Mouse (Mus musculus) Patski (cell line): ENCODE measurements at regions not wholly inside any gene's neighbourhood (a gene's known extent, or its start where the extent isn't known, plus 50 kb on each side); places are given as distances from the start of the nearest gene placed in this dataset.

Source experiments
- ATAC-seq: fragments of 100-300 bp; one replicate; pipeline ENCODE4 v1.8.0; 2021
- CTCF ChIA-PET: fragments of 350-600 bp; sonication (Branson Sonifier 250); formaldehyde crosslinking; loops from one replicate; lab custom pipeline; 2022; ENCODE audit warnings: inconsistent platforms; lab: Charles Lee
- POLR2A ChIA-PET: fragments of 350-600 bp; sonication (Branson Sonifier 250); formaldehyde crosslinking; loops from one replicate; lab custom pipeline; 2022; ENCODE audit warnings: antibody characterized with exemption, inconsistent platforms; lab: Charles Lee
- DNase-seq: peaks from one replicate; pipeline ENCODE4 v3.0.0-alpha.2; 2011; ENCODE audit warnings: low read depth, low spot score
- H3K27me3 ChIP-seq: fragments of 371-371 bp; one replicate; pipeline ENCODE4 v1.5.1; 2021
- CTCF ChIP-seq: fragments of 100-300 bp; IDR thresholded peaks from one replicate; pipeline ENCODE4 v1.5.1; 2021
- in situ Hi-C: fragments of 300-500 bp; cut with MboI; formaldehyde crosslinking; loops from 3 replicates; pipeline ENCODE4 v1.11.1; 2018; ENCODE audit warnings: low pct_unique_long_range_greater_than_20kb, mixed read lengths

DNA sequence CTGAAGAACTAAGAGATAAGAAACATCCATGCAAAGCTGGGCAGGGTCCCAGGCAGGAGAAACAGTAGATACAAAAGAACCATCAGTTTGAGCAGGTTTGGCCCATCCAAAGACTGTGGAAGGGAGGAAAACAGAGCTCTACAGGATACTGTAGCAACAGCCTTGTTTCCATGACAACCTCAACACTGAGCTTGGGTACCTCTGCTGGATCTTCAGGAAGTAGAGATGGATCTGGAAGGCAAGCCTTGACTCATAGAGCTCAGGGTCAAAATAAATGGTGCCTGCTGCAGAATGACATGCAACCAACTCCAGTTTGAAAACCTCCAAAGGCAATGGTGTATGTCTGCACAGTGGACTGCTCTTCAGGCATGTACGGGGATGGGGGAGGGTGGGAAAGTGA lies 173.0 kb upstream of the Tbx3 start:
- ATAC-seq (no peak), DNase-seq (no peak)
- in situ Hi-C loops, result no loop called here
- no peaks in the 10 kb centered on the region for H3K27me3 ChIP-seq
- CTCF ChIA-PET, result no interaction called here
- TF ChIP-seq CTCF, result no peak
- POLR2A ChIA-PET, result no interaction called here

- in situ Hi-C loops, result no loop called here
- no peaks in the 10 kb centered on the region for H3K27me3 ChIP-seq
- ChIA-PET POLR2A (no interaction called here), CTCF (no interaction called here)
- ATAC-seq, result no peak
- no peak for DNase-seq
- TF ChIP-seq CTCF, result no peak
Measured at GRCm38 (mm10) chr5:119498431-119498830, 172.0 kb upstream of the Tbx3 start.

DNA sequence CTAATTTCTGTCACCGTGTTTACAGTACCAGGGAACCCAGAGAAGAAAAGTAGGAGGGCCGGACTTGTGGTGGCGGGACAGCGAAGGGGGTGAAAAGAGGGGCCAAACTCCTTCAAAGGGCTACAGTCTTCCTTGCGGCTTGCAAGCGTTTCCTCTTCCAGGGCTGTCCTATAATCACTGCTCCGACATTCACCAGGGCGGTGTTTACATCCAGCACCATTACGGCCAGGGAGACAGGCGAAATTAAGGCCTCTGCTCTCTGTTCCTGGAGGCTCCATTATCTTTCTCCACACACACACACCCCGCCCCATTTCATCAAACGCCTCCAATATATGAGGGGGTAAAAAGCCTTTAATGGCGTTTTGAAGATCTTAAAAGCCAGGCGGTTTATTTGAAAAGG lies 162.8 kb upstream of the Tbx3 start:
- in situ Hi-C loops, result no loop called here
- H3K27me3 ChIP-seq, result no peaks in the 10 kb centered on the region
- TF ChIP-seq CTCF, result no peak
- ATAC-seq (no peak), DNase-seq (no peak)
- ChIA-PET CTCF (no interaction called here), POLR2A (no interaction called here)

DNA sequence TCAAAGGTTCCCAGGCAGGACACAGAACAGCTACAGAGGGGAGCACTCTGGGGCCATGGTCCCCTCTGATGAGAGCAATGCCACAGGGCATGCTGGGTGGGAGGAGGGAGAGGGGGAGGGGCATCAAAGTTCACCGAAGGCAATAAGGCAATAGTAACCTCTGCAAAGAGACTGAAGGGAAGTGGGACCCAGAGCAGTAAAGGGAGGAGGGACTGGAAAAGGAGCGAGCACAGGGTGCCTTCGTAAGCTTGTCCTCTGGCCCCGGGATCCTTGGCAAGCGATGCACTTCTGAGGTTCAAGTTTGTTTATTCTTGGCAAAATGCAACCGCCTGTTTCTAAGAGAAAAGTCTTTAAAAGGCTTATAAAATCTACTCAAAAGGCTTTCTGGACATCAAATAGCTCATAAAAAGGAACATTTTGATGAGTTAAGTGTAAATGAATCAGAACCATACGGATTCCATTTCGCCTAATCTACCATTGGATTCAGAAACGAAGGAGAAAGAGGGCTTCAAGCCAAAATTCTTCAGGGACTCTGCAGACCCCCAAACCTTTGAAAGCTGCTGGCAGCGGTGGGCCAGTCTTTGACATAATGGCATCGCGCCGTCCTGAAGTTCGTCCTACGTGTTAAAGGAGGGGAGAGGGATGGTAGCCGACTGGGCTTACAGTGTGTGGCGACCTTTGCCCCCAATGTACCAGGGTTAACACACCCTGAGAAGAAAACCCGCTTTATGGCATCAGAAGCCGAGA lies 151.8 kb upstream of the Tbx3 start:
- CTCF ChIA-PET, result no interaction called here
- no peak for DNase-seq
- no peak for TF ChIP-seq CTCF
- POLR2A ChIA-PET, result no interaction called here
- no peak for ATAC-seq
- H3K27me3 ChIP-seq, result no peaks in the 10 kb centered on the region
- in situ Hi-C loops, result no loop called here

DNA sequence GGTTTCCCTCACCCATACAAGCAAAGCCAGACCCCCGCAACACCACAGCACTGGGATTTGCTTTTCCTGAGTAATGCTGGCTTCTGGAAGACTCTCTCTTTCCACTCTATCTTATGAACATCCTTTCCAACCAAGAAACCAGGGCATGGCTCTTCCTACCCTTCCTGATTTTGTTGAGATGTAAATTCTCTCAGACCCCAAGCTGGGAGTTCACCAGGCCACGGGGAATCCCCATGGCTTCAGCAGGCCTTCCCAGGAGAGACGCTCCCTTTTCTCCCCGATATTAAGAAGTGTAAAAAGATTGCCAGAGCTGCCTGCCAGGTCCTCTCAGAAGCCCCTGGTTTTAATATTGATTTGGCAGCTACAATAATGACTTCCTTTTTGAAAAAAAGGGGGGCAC lies 146.3 kb upstream of the Tbx3 start:
- CTCF ChIA-PET, result no interaction called here
- no peak for TF ChIP-seq CTCF
- H3K27me3 ChIP-seq, result peaks cover 4% of the 10 kb centered on the region
- DNase-seq (no peak), ATAC-seq (no peak)
- POLR2A ChIA-PET, result no interaction called here
- in situ Hi-C loops, result no loop called here

GRCm38 (mm10) chr5:119525960-119526359 lies 144.5 kb upstream of the Tbx3 start:
- CTCF ChIA-PET, result no interaction called here
- no peak for TF ChIP-seq CTCF
- DNase-seq (no peak), ATAC-seq (no peak)
- in situ Hi-C loops, result no loop called here
- H3K27me3 ChIP-seq, result peaks cover 4% of the 10 kb centered on the region
- POLR2A ChIA-PET, result no interaction called here

GRCm38 (mm10) chr5:119530009-119530408 lies 140.5 kb upstream of the Tbx3 start:
- no peak for DNase-seq
- no peak for TF ChIP-seq CTCF
- CTCF ChIA-PET, result interaction anchor here (1.2 kb wide), 1 partner anchor 87 kb away, joined by 3 read pairs; no protein-coding TSS in a partner anchor

GRCm38 (mm10) chr5:119534946-119535345 lies 135.5 kb upstream of the Tbx3 start:
- in situ Hi-C loops, result no loop called here
- TF ChIP-seq CTCF, result no peak
- POLR2A ChIA-PET, result no interaction called here
- CTCF ChIA-PET, result no interaction called here
- ATAC-seq (no peak), DNase-seq (no peak)
- H3K27me3 ChIP-seq, result no peaks in the 10 kb centered on the region

More at GRCm38 (mm10) chr5:119530009-119530408, 140.5 kb upstream of the Tbx3 start:
- H3K27me3 ChIP-seq, result no peaks in the 10 kb centered on the region
- POLR2A ChIA-PET, result no interaction called here
- in situ Hi-C loops, result no loop called here
- no peak for ATAC-seq

GRCm38 (mm10) chr5:119542836-119543235 lies 127.6 kb upstream of the Tbx3 start:
- POLR2A ChIA-PET, result no interaction called here
- no peak for TF ChIP-seq CTCF
- H3K27me3 ChIP-seq, result no peaks in the 10 kb centered on the region
- CTCF ChIA-PET, result no interaction called here
- in situ Hi-C loops, result no loop called here
- DNase-seq, result no peak
- no peak for ATAC-seq

DNA sequence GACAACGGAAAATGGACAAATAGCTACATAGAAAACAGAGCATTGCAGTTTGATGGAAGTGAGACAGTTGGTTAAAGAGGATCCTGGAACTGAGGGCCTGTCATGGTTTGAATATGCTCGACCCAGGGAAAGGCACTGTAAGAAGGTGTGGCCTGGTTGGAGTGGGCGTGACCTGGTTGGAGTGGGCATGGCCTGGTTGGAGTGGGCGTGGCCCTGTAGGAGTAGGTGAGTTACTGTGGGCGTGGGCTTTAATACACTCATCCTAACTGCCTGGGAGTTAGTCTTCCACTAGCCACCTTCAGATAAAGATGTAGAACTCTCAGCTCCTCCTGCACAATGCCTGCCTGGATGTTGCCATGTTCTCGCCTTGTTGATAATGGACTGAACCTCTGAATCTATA lies 126.8 kb upstream of the Tbx3 start:
- no peaks in the 10 kb centered on the region for H3K27me3 ChIP-seq
- no peak for ATAC-seq
- TF ChIP-seq CTCF, result no peak
- ChIA-PET POLR2A (no interaction called here), CTCF (no interaction called here)
- in situ Hi-C loops, result no loop called here
- no peak for DNase-seq

DNA sequence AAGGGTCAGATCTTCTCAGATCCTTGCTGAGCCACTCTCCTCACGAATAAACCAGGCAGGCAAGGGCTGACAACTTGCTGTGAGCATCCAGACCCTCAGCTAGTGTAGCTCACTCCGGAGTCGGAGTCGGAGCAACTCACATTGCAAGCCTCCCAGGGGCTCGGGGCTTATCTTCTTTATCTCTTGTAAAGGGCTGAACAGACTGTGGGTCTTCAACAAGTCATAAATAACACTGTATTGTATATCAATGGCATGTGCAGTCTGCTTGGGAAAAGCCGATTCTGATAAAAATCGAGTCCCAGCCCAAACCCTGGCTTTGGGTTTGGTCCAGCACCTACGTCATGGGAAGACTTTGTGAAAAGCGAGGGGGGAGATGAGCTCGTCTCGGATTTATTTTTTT lies 125.8 kb upstream of the Tbx3 start:
- no peak for DNase-seq
- no peaks in the 10 kb centered on the region for H3K27me3 ChIP-seq
- CTCF ChIA-PET, result no interaction called here
- no peak for ATAC-seq
- POLR2A ChIA-PET, result no interaction called here
- in situ Hi-C loops, result no loop called here
- TF ChIP-seq CTCF, result no peak

DNA sequence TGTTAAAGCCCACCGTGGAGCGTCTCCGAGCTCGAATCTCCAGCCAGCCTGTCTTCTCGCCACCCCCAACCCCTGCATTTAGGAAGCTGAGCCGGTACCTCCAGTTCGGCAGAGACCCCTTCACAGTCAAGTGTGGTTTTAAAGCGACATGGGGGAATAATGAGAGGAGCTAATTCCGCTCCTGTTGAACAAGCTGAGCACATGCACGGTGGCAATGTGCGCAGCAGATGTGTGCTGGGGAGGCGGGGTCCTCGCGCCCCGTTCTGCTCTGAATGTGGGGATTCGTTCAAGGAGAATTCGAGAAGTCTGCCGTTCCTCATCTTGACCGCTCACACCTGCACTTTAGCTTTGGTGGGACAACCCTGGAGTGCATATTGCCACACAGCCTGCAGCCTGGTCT lies 123.4 kb upstream of the Tbx3 start:
- ATAC-seq, result no peak
- CTCF ChIA-PET, result no interaction called here
- TF ChIP-seq CTCF, result no peak
- in situ Hi-C loops, result no loop called here
- DNase-seq, result no peak
- POLR2A ChIA-PET, result no interaction called here
- H3K27me3 ChIP-seq, result no peaks in the 10 kb centered on the region
